Mouse (Mus musculus): ENCODE results near the gene Dlk1.

- no peak for TF ChIP-seq USF1 (IDR thresholded peaks at IDR 0.05; ENCODE audit: low read depth)
- TF ChIP-seq CTCF (IDR thresholded peaks at IDR 0.05; ENCODE audit: control insufficient read depth, insufficient read depth, insufficient read length), result no peak
- no peak for TF ChIP-seq CEBPB (IDR thresholded peaks at IDR 0.05; ENCODE audit: low read depth)
Measured at GRCm38 (mm10) chr12:109496397-109496796, 43.8 kb downstream of the Dlk1 start.

All from C2C12 (cell line).